Mouse (Mus musculus) myocyte (in vitro differentiated cells): Measurements from ENCODE around the gene AC134908.4.

Source experiments
- CEBPB ChIP-seq: IDR thresholded peaks from 2 replicates; pipeline ENCODE4 v1.6.1; 2011; ENCODE audit warnings: mild to moderate bottlenecking, moderate library complexity; ENCODE audit not compliant: poor library complexity, insufficient read depth, severe bottlenecking
- E2F4 ChIP-seq: IDR thresholded peaks from one replicate; pipeline ENCODE4 v1.6.1; 2011; ENCODE audit warnings: mild to moderate bottlenecking, control low read depth, moderate library complexity; ENCODE audit not compliant: insufficient read depth
- MAX ChIP-seq: IDR thresholded peaks from one replicate; pipeline ENCODE4 v1.6.1; 2011; ENCODE audit warnings: low read depth, mild to moderate bottlenecking, control low read depth
- MYOD1 ChIP-seq, 3 experiments: IDR thresholded peaks; one replicate each; pipeline ENCODE4 v1.6.1; 2011; ENCODE audit warnings: control low read depth in 2 of 3, low read depth in 2 of 3, mild to moderate bottlenecking in 2 of 3, moderate library complexity in 1 of 3; ENCODE audit not compliant: insufficient read length in 2 of 3, control insufficient read depth in 1 of 3
- MYOG ChIP-seq, 3 experiments: IDR thresholded peaks; one replicate each; pipeline ENCODE4 v1.6.1; 2011; ENCODE audit warnings: control low read depth in 2 of 3, low read depth in 2 of 3, mild to moderate bottlenecking in 2 of 3; ENCODE audit not compliant: insufficient read length in 2 of 3, control insufficient read depth in 1 of 3, insufficient read depth in 1 of 3
- POLR2A ChIP-seq: IDR thresholded peaks from one replicate; pipeline ENCODE4 v1.6.1; 2011; ENCODE audit warnings: low read depth, mild to moderate bottlenecking, control low read depth, moderate library complexity; ENCODE audit not compliant: insufficient read length
- POLR2AphosphoS2 ChIP-seq: IDR thresholded peaks from one replicate; pipeline ENCODE4 v1.6.1; 2011; ENCODE audit warnings: low read depth, control low read depth; ENCODE audit not compliant: insufficient read length
- TCF12 ChIP-seq: IDR thresholded peaks from one replicate; pipeline ENCODE4 v1.6.1; 2011; ENCODE audit warnings: mild to moderate bottlenecking, control low read depth; ENCODE audit not compliant: poor library complexity, insufficient read depth, severe bottlenecking
- TCF3 ChIP-seq: IDR thresholded peaks from one replicate; pipeline ENCODE4 v1.6.1; 2011; ENCODE audit warnings: low read depth, control low read depth; ENCODE audit not compliant: insufficient read length
- USF1 ChIP-seq: IDR thresholded peaks from one replicate; pipeline ENCODE4 v1.6.1; 2011; ENCODE audit warnings: low read depth, mild to moderate bottlenecking, control low read depth, moderate library complexity

DNA sequence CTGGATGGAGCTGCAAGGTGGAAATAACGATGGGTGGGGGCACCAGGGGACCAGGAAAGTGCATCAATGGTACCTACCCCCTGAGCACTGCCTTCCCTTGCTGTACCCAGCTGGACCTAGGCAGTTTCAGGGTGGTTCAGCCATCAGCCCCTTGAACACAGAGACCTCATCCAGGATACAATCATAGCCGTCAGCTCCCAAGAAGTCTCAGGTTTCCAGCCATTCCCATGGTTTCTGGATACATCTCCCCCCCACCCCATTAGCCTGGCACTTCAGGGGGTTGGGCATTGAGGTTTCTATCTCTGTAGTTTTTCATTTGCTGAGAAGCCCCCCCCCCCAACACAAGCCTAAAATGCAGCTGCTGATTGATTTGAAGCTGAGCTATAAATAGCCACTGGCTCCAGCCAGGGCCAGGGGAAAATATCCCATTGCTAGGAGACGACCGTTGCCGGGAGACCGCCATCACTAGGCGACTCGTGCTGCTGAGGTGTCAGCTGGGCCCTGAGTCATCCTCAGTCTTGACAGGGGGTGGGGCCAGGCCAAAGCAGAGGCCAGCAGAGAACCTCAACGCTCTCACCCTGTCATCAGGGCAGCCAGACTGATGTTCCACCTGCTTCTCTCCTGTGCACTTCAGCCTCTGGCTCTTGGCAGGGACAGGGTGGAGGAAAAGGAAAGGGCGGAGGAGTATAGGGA lies 7.5 kb upstream of the AC134908.4 start:
- TF ChIP-seq POLR2A (no peak), MAX (no peak), POLR2AphosphoS2 (no peak), USF1 (peak; percentile 12), TCF12 (no peak), CEBPB (no peak), MYOG (IDR thresholded peaks at IDR 0.05; ENCODE audit: control insufficient read depth in 1 of 3, insufficient read depth in 1 of 3, insufficient read length in 2 of 3, low read depth in 2 of 3) (peak in 2 of 3 experiments; percentile 29 to 36), E2F4 (no peak), MYOD1 (IDR thresholded peaks at IDR 0.05; ENCODE audit: control insufficient read depth in 1 of 3, insufficient read length in 2 of 3, low read depth in 2 of 3) (peak in 2 of 3 experiments; percentile 53 to 69), TCF3 (no peak)
